Comparison of ENCODE assay signal across 25 mouse cellular contexts in the genomic region with DNA sequence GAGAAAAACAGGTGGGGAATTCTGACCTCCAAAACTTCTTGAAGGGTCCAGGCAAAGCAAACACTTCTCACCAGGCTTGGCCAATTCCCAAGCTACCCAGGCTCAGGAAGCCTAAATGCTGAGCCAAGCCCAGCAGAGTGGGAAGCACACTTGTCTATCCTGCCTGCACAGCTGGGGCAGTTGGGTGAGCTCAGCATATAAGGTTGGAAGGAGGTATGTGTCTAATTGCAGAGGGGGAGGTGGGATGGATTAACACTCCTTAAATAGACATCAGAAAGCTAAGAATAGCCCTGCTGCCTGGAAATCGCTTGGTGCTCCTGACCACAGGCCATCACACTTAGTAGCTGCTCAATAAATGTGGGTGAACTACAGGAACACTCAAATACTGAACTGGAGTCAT. TPM values are rescaled to one million over a fixed set of nuclear protein-coding genes. Genes with fewer than 3 reads are reported as not detected.
DNase-seq lines count a peak whose midpoint lies in the region; ATAC-seq and TF ChIP-seq lines count a peak whose summit lies in the region.
"Had no signal": no experiment of that assay in that cellular context is flagged by ENCODE, and none has a peak within 500 bp of the region (broad histone marks: within the 10 kb centered on the region; RNA-seq: fewer than 3 reads in every experiment).

No protein-coding gene starts in this region.

- intact Hi-C loops in heart, adult 2 months (cut with DNase I): loop anchor here (10.0 kb wide), 1 partner anchor 391 kb away; a partner anchor contains a TSS
- intact Hi-C loops in heart, postnatal 36 days (cut with DNase I): no loop called here

- H3K4me3 ChIP-seq in heart, adult 2 months: no peak overlapping the region
- no peak overlapping the region for H3K4me3 ChIP-seq in heart, embryonic 14.5 days (ENCODE audit: control insufficient read depth in 1 of 2, insufficient read depth in 1 of 2, low read depth in 1 of 2, low read length in 2 of 2)
- H3K4me3 ChIP-seq in heart, embryonic 16.5 days (ENCODE audit: low read length): no peak overlapping the region
- H3K4me3 ChIP-seq: forebrain, embryonic 13.5 days; hindbrain, embryonic 13.5 days; liver, embryonic 15.5 days had no signal

- no peaks in the 10 kb centered on the region for H3K9me3 ChIP-seq in heart, embryonic 14.5 days (ENCODE audit: control insufficient read depth, low read length)
- no peaks in the 10 kb centered on the region for H3K9me3 ChIP-seq in heart, embryonic 16.5 days (replicated peaks; ENCODE audit: control insufficient read depth, low read length)
- H3K9me3 ChIP-seq: forebrain, embryonic 13.5 days; hindbrain, embryonic 13.5 days; liver, embryonic 15.5 days had no signal

- no peak overlapping the region for H3K4me2 ChIP-seq in heart, embryonic 14.5 days (ENCODE audit: low read length)
- no peak overlapping the region for H3K4me2 ChIP-seq in heart, embryonic 16.5 days (ENCODE audit: low read depth, low read length)
- H3K4me2 ChIP-seq: forebrain, embryonic 13.5 days; hindbrain, embryonic 13.5 days; liver, embryonic 15.5 days; lung, embryonic 14.5 days had no signal

- no peak for TF ChIP-seq EP300 in heart, adult 2 months (IDR thresholded peaks at IDR 0.05; ENCODE audit: insufficient read depth, low read depth, low read length)

- TF ChIP-seq POLR2A in heart, adult 2 months (IDR thresholded peaks at IDR 0.05; ENCODE audit: insufficient read depth, low read depth, low read length): no peak

- peaks cover 48% of the 10 kb centered on the region for H3K4me1 ChIP-seq in heart, adult 2 months (ENCODE audit: control insufficient read depth, insufficient read depth, low read length)
- H3K4me1 ChIP-seq in heart, embryonic 14.5 days (ENCODE audit: control insufficient read depth in 2 of 2, insufficient read depth in 2 of 2, low read length in 2 of 2): peaks cover 25 to 37% of the 10 kb centered on the region in 2 experiments
- peaks cover 51% of the 10 kb centered on the region for H3K4me1 ChIP-seq in heart, embryonic 16.5 days (ENCODE audit: control insufficient read depth, insufficient read depth, low read length)
- H3K4me1 ChIP-seq: liver, embryonic 15.5 days had no signal

- H3K36me3 ChIP-seq in heart, adult 2 months (ENCODE audit: control insufficient read depth, insufficient read depth, low read length): peaks cover 64% of the 10 kb centered on the region
- H3K36me3 ChIP-seq in heart, embryonic 14.5 days (ENCODE audit: control insufficient read depth, insufficient read depth, low read length): peaks cover 36% of the 10 kb centered on the region
- 0 out of 2 replicates have a peak, but pooled peaks cover 2% of the 10 kb centered on the region for H3K36me3 ChIP-seq in heart, embryonic 16.5 days (ENCODE audit: control insufficient read depth, insufficient read depth)
- H3K36me3 ChIP-seq: hindbrain, embryonic 13.5 days; liver, embryonic 15.5 days had no signal

- no peak overlapping the region for H3K9ac ChIP-seq in heart, adult 2 months (ENCODE audit: low read depth, low read length)
- H3K9ac ChIP-seq in heart, embryonic 14.5 days (ENCODE audit: low read length): no peak overlapping the region
- 0 out of 2 replicates have a peak overlapping the region, but pooled peaks have one; percentile 39 for H3K9ac ChIP-seq in heart, embryonic 16.5 days (ENCODE audit: low read length)
- H3K9ac ChIP-seq: forebrain, embryonic 13.5 days; hindbrain, embryonic 13.5 days; liver, embryonic 15.5 days; lung, embryonic 14.5 days had no signal

- TF ChIP-seq CTCF in heart, adult 2 months (IDR thresholded peaks at IDR 0.05): no peak

- 29% methylated on average over 1 of the region's 1 CpGs for WGBS in heart, adult 2 months
- WGBS in heart, embryonic 14.5 days: 50% methylated on average over 1 of the region's 1 CpGs
- 35% methylated on average over 1 of the region's 1 CpGs for WGBS in heart, embryonic 16.5 days

- H3K27me3 ChIP-seq in heart, adult 2 months (ENCODE audit: control insufficient read depth, insufficient read depth, low read length): no peaks in the 10 kb centered on the region
- no peaks in the 10 kb centered on the region for H3K27me3 ChIP-seq in heart, embryonic 14.5 days (ENCODE audit: control insufficient read depth, insufficient read depth, low read length)
- no peaks in the 10 kb centered on the region for H3K27me3 ChIP-seq in heart, embryonic 16.5 days (ENCODE audit: control insufficient read depth, insufficient read depth, low read length)
- H3K27me3 ChIP-seq: forebrain, embryonic 13.5 days; hindbrain, embryonic 13.5 days; liver, embryonic 15.5 days had no signal

- DNase-seq in heart, adult 2 months: no peak
- no peak for DNase-seq in heart, adult 9 months (ENCODE audit: low spot score in 2 of 2)
- DNase-seq in heart, postnatal 36 days: no peak
- peak; percentile 75 for DNase-seq in skeletal muscle tissue, adult 2 months (ENCODE audit: low read depth, low spot score)
- DNase-seq: adrenal gland, postnatal 25 days; cerebellum, adult 18-20 months; cerebellum, postnatal 14 days; gastrocnemius, postnatal 25 days; kidney, adult 9 months; kidney, postnatal 10 days; layer of hippocampus, adult 9-11 months; lung, embryonic 14.5 days; lung, postnatal 14 days; midbrain, embryonic 14.5 days; right cerebral cortex, postnatal 25 days; thymus, adult 18-20 months; thymus, postnatal 25 days had no signal

- peak overlapping the region; percentile 51 for H3K27ac ChIP-seq in heart, adult 2 months
- peak overlapping the region; percentile 65 to 73 for H3K27ac ChIP-seq in heart, embryonic 14.5 days (replicated peaks in 1 of 2; ENCODE audit: control insufficient read depth in 1 of 2, insufficient read depth in 1 of 2, low read depth in 2 of 2, low read length in 2 of 2)
- H3K27ac ChIP-seq in heart, embryonic 16.5 days (ENCODE audit: low read length): peak overlapping the region; percentile 80
- H3K27ac ChIP-seq: forebrain, embryonic 13.5 days; hindbrain, embryonic 13.5 days; liver, embryonic 15.5 days; stomach, postnatal 0 days had no signal

- peak; percentile 64; the same call in 1 of the 2 replicates for ATAC-seq in heart, embryonic 14.5 days (ENCODE audit: insufficient number of reproducible peaks, insufficient read depth, low FRiP score, low read depth)
- ATAC-seq in heart, embryonic 16.5 days (replicated peaks; ENCODE audit: extremely low read depth, insufficient read depth, low FRiP score): peak; percentile 72
- ATAC-seq in monocyte, adult 5-6 weeks (replicated peaks; ENCODE audit: insufficient number of reproducible peaks, low FRiP score, low TSS enrichment, poor library complexity, severe bottlenecking): no peak
- ATAC-seq: forebrain, embryonic 13.5 days; intestine, embryonic 16.5 days had no signal

- peaks cover 3% of the 10 kb centered on the region; the same call in 1 of the 2 replicates for H3K79me2 ChIP-seq in heart, adult 2 months (replicated peaks; ENCODE audit: control insufficient read depth, insufficient read depth, low read length)

RNA-seq across cellular contexts. Expression of a gene that starts 13.3 kb away (rescaled TPM):
- 100 to 1,000 TPM; 154 to 174 TPM for total RNA-seq in heart, adult 2 months (2021)
- polyA plus RNA-seq in heart, adult 2 months (2012; rRNA removed): 80.2 and 114 TPM in 2 replicates
- 91.0 and 92.7 TPM in 2 replicates for polyA plus RNA-seq in heart, embryonic 14.5 days (2014; fragmentation: Nextera tagmentation; extraction: Ambion mirVana)
- total RNA-seq in heart, postnatal 36 days (2021): 100 to 1,000 TPM; 165 to 209 TPM
- polyA plus RNA-seq in heart, embryonic 16.5 days (2015; fragmentation: Nextera tagmentation; extraction: Ambion mirVana): 90.5 and 91.7 TPM in 2 replicates
- total RNA-seq in monocyte, adult 5-6 weeks (2017): 0.10 TPM in 1 of 3 replicates, not detected in the others

Comparison
In these comparisons a context has a peak if more than half of its experiments do, and no peak if none do; other contexts are left out.
1. RNA of a gene that starts 13.3 kb away (total RNA-seq): 165 to 209 TPM in heart, postnatal 36 days and 154 to 174 TPM in heart, adult 2 months; 0.10 TPM in monocyte, adult 5-6 weeks; every median in the first group is over 100 times any median in the second.
2. Peak in every context shown above with its lines, with median percentiles within 50 percentile points of each other: H3K27ac ChIP-seq.